Mouse (Mus musculus) thymus, adult 2 months (tissue): Measurements from ENCODE around the gene Olfr731. TPM values are rescaled to one million over a fixed set of nuclear protein-coding genes. Genes with fewer than 3 reads are reported as not detected.

Experiments
- DNase-seq: peaks from one replicate; pipeline ENCODE4 v3.0.0; 2021
- H3K27ac ChIP-seq: fragments of 200-500 bp; 2 replicates; pipeline ENCODE4 v1.5.1; 2012; ENCODE audit warnings: low read length, control low read depth; ENCODE audit not compliant: control insufficient read depth, insufficient read depth
- H3K27me3 ChIP-seq: fragments of 200-500 bp; 2 replicates; pipeline ENCODE4 v1.6.1; 2012; ENCODE audit warnings: mild to moderate bottlenecking, low read length, moderate library complexity, mixed read lengths; ENCODE audit not compliant: control insufficient read depth, insufficient read depth
- H3K36me3 ChIP-seq: fragments of 200-500 bp; 2 replicates; pipeline ENCODE4 v1.6.1; 2012; ENCODE audit warnings: mild to moderate bottlenecking, low read length, moderate library complexity; ENCODE audit not compliant: control insufficient read depth, insufficient read depth
- H3K4me1 ChIP-seq: fragments of 200-500 bp; replicated peaks from 2 replicates; pipeline ENCODE4 v1.6.1; 2012; ENCODE audit warnings: low read length; ENCODE audit not compliant: control insufficient read depth, insufficient read depth
- H3K4me3 ChIP-seq: fragments of 200-500 bp; 2 replicates; pipeline ENCODE4 v1.5.1; 2012; ENCODE audit warnings: mild to moderate bottlenecking, low read length, control low read depth, moderate library complexity; ENCODE audit not compliant: control insufficient read depth, insufficient read depth
- CTCF ChIP-seq: fragments of 200-500 bp; IDR thresholded peaks from 2 replicates; pipeline ENCODE4 v1.5.1; 2012; ENCODE audit warnings: mild to moderate bottlenecking, control low read depth, low read length, moderate library complexity, borderline replicate concordance; ENCODE audit not compliant: control insufficient read depth, poor library complexity, insufficient read depth; ENCODE audit errors: extremely low read depth
- POLR2A ChIP-seq: fragments of 200-500 bp; IDR thresholded peaks from 2 replicates; pipeline ENCODE4 v1.6.1; 2012; ENCODE audit warnings: mild to moderate bottlenecking, low read length, control low read depth, moderate library complexity; ENCODE audit not compliant: control insufficient read depth, poor library complexity, insufficient read depth; ENCODE audit errors: extremely low read depth
- WGBS: fragments of 180-500 bp; shearing (Covaris S2); methylation state at CpG from one replicate; pipeline ENCODE4 v1.1.7; 2018; 5-methylcytosine and 5-hydroxymethylcytosine counted together
- polyA plus RNA-seq: library from polyadenylated mRNA; depleted of rRNA; stranded (reverse); fragments of >200 nt; gene quantifications from 2 replicates; pipeline ENCODE4 v1.2.3, GENCODE M21; 2012; rRNA removed

Olfr731 gene
- not detected in 2 replicates for polyA plus RNA-seq

DNA sequence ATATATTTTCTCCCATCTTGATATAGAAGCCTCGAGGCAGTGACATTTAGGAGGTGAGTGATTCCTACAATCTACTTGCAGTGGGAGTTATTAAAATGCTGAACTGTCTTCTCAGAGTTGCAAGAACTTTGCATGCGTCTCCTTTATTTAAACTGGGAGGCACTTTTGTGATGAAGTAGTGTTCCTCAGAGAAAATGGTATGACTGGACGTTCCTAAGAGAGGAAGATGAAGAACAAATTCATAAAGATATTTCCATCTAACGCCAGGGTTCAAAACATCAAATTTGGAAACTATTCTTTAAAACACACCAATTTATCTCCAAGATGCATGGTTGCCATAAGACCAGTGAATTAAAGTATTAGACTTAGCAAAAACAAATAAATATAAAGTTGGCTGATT, at the start of gene Olfr731:
Olfr731 (minus strand) TSS at position 101 of the 400 bp plus-strand sequence.
- no peak within 1 kb of the TSS for H3K27ac ChIP-seq
- DNase-seq = no peak
- 85% methylated on average over 4 of the region's 4 CpGs for WGBS
- H3K4me3 ChIP-seq = no peak within 1 kb of the TSS
- no peaks in the 10 kb centered on the region for H3K36me3 ChIP-seq
- TF ChIP-seq CTCF (no peak), POLR2A (no peak)
- H3K4me1 ChIP-seq = no peaks in the 10 kb centered on the region
- H3K27me3 ChIP-seq = no peaks in the 10 kb centered on the region

DNA sequence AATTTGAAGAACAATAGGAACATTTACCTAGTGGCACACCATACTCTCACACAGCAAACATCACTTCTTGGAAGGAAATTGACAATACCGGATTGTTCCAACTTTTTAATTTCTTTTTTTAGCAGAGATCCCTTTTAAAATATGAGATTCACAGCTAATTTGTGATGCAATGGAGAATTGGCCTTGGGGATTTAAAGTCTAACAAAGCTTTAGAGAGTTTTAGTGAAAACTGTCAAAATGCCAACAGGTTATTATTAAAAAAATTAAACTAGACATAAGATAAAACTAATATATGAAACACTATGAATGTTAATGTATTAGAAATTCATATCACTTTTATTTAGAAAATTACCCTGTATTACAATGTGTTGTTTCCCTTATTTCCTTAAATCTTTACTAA, 42.4 kb upstream of the Olfr731 start, which contains the start of gene Olfr732:
Olfr732 (minus strand) TSS at position 101 of the 400 bp plus-strand sequence.
- no peak for DNase-seq
- H3K27me3 ChIP-seq = no peaks in the 10 kb centered on the region

DNA sequence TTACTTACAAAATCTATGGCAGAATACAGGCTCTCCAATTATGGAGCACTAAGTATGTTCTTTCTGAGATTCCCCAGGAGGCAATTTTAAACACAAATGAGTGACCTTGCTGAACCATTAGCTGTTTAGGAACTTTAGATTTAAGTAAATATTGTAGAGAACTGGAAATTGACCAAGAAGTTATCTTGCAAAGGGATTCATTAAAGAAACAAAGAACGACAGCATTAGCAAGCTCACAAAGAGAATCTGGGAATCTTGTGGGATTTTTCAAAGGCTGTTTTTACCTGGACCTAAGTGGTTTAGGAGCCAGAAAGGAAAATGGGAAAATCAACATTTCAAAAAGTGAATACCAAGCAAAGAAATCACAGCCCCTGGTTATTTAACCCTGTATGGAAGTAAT, 53.6 kb downstream of the Olfr731 start, which contains the start of gene Olfr730:
Olfr730 (minus strand) TSS at position 101 of the 400 bp plus-strand sequence.
- no peaks in the 10 kb centered on the region for H3K4me1 ChIP-seq
- H3K27me3 ChIP-seq = no peaks in the 10 kb centered on the region
- DNase-seq = no peak
- WGBS = 78% methylated on average over 1 of the region's 1 CpGs
- TF ChIP-seq CTCF (no peak), POLR2A (no peak)
- H3K4me3 ChIP-seq = no peak within 1 kb of the TSS
- H3K27ac ChIP-seq = no peak within 1 kb of the TSS
- H3K36me3 ChIP-seq = no peaks in the 10 kb centered on the region

More for the DNA sequence above, 42.4 kb upstream of the Olfr731 start, which contains the start of gene Olfr732:
- Histone ChIP-seq H3K4me3 (no peak within 1 kb of the TSS), H3K27ac (no peak within 1 kb of the TSS), H3K36me3 (no peaks in the 10 kb centered on the region), H3K4me1 (no peaks in the 10 kb centered on the region)
- 96% methylated on average over 1 of the region's 1 CpGs for WGBS
- no peak for TF ChIP-seq POLR2A

Other genes with a start within 250 kb of the Olfr731 start
- not detected in 2 replicates for gene Olfr725, start 201.5 kb downstream of the Olfr731 start, polyA plus RNA-seq
- gene Olfr726, start 150.9 kb downstream of the Olfr731 start, polyA plus RNA-seq = not detected in 2 replicates
- not detected in 2 replicates for gene Olfr727, start 118.7 kb downstream of the Olfr731 start, polyA plus RNA-seq
- not detected in 2 replicates for gene Olfr728, start 99.2 kb downstream of the Olfr731 start, polyA plus RNA-seq
- not detected in 2 replicates for gene Olfr729, start 89.0 kb downstream of the Olfr731 start, polyA plus RNA-seq
- gene Olfr730, start 53.7 kb downstream of the Olfr731 start, polyA plus RNA-seq = not detected in 2 replicates
- not detected in 2 replicates for gene Olfr732, start 42.3 kb upstream of the Olfr731 start, polyA plus RNA-seq
- gene Olfr733, start 59.7 kb upstream of the Olfr731 start, polyA plus RNA-seq = not detected in 2 replicates
- not detected in 2 replicates for gene Olfr734, start 84.9 kb upstream of the Olfr731 start, polyA plus RNA-seq
- not detected in 2 replicates for gene Olfr735, start 107.0 kb upstream of the Olfr731 start, polyA plus RNA-seq
- gene Tlr11, start 116.0 kb upstream of the Olfr731 start, polyA plus RNA-seq = 1.5 and 2.4 TPM in 2 replicates
- not detected in 2 replicates for gene Olfr736, start 139.3 kb upstream of the Olfr731 start, polyA plus RNA-seq
- not detected in 2 replicates for gene Olfr738, start 165.7 kb upstream of the Olfr731 start, polyA plus RNA-seq
- not detected in 2 replicates for gene Olfr739, start 176.8 kb upstream of the Olfr731 start, polyA plus RNA-seq
- gene Olfr740, start 203.7 kb upstream of the Olfr731 start, polyA plus RNA-seq = not detected in 2 replicates
- not detected in 2 replicates for gene Olfr741, start 230.9 kb upstream of the Olfr731 start, polyA plus RNA-seq